Mouse (Mus musculus): ENCODE measurements at regions not wholly inside any gene's neighbourhood (a gene's known extent, or its start where the extent isn't known, plus 50 kb on each side); places are given as distances from the start of the nearest gene placed in this dataset.

GRCm38 (mm10) chr2:9433110-9433940, 447.7 kb upstream of the 4930412O13Rik start:
- peak in 1 of 2 experiments; percentile 5 for DNase-seq (ENCODE audit: low spot score in 2 of 2)
- intact Hi-C loops (cut with DNase I): no loop called here

GRCm38 (mm10) chr2:9435155-9435872, 445.7 kb upstream of the 4930412O13Rik start:
- peak; percentile 2 to 24 for DNase-seq (ENCODE audit: low spot score in 2 of 2)
- intact Hi-C loops (cut with DNase I): no loop called here

- intact Hi-C loops (cut with DNase I): no loop called here
- DNase-seq (ENCODE audit: low spot score in 2 of 2): no peak
These were observed 437.9 kb upstream of the 4930412O13Rik start for GRCm38 (mm10) chr2:9443103-9443502.

GRCm38 (mm10) chr2:9445826-9446225, 435.2 kb upstream of the 4930412O13Rik start:
- intact Hi-C loops (cut with DNase I): no loop called here
- no peak for DNase-seq (ENCODE audit: low spot score in 2 of 2)

- intact Hi-C loops (cut with DNase I): no loop called here
- peak; percentile 11 to 76 for DNase-seq (ENCODE audit: low spot score in 2 of 2)
These were observed 416.6 kb upstream of the 4930412O13Rik start for GRCm38 (mm10) chr2:9464413-9464812.

- peak; percentile 30 to 73 for DNase-seq (ENCODE audit: low spot score in 2 of 2)
- intact Hi-C loops (cut with DNase I): no loop called here
These were observed 416.2 kb upstream of the 4930412O13Rik start for GRCm38 (mm10) chr2:9464818-9465217.

- intact Hi-C loops (cut with DNase I): no loop called here
- DNase-seq (ENCODE audit: low spot score in 2 of 2): no peak
These were observed 413.5 kb upstream of the 4930412O13Rik start for GRCm38 (mm10) chr2:9467573-9467972.

GRCm38 (mm10) chr2:9468651-9469050, 412.4 kb upstream of the 4930412O13Rik start:
- DNase-seq (ENCODE audit: low spot score in 2 of 2): no peak
- intact Hi-C loops (cut with DNase I): no loop called here

GRCm38 (mm10) chr2:9481678-9482345, 399.2 kb upstream of the 4930412O13Rik start:
- no peak for DNase-seq (ENCODE audit: low spot score in 2 of 2)
- intact Hi-C loops (cut with DNase I): no loop called here

- intact Hi-C loops (cut with DNase I): no loop called here
- no peak for DNase-seq (ENCODE audit: low spot score in 2 of 2)
These were observed 393.6 kb upstream of the 4930412O13Rik start for GRCm38 (mm10) chr2:9487381-9487914.

- DNase-seq (ENCODE audit: low spot score in 2 of 2): no peak
- intact Hi-C loops (cut with DNase I): no loop called here
These were observed 387.4 kb upstream of the 4930412O13Rik start for GRCm38 (mm10) chr2:9493606-9494145.

GRCm38 (mm10) chr2:9520045-9520444, 361.0 kb upstream of the 4930412O13Rik start:
- no peak for DNase-seq (ENCODE audit: low spot score in 2 of 2)
- intact Hi-C loops (cut with DNase I): no loop called here

- peak in 1 of 2 experiments; percentile 60 for DNase-seq (ENCODE audit: low spot score in 2 of 2)
- intact Hi-C loops (cut with DNase I): no loop called here
These were observed 355.1 kb upstream of the 4930412O13Rik start for GRCm38 (mm10) chr2:9525910-9526309.

- no peak for DNase-seq (ENCODE audit: low spot score in 2 of 2)
- intact Hi-C loops (cut with DNase I): no loop called here
These were observed 345.9 kb upstream of the 4930412O13Rik start for GRCm38 (mm10) chr2:9535141-9535658.

- DNase-seq (ENCODE audit: low spot score in 2 of 2): no peak
- intact Hi-C loops (cut with DNase I): no loop called here
These were observed 333.1 kb upstream of the 4930412O13Rik start for GRCm38 (mm10) chr2:9547771-9548590.

GRCm38 (mm10) chr2:9553313-9553712, 327.7 kb upstream of the 4930412O13Rik start:
- DNase-seq (ENCODE audit: low spot score in 2 of 2): no peak
- intact Hi-C loops (cut with DNase I): no loop called here

GRCm38 (mm10) chr2:9564487-9565043, 316.5 kb upstream of the 4930412O13Rik start:
- intact Hi-C loops (cut with DNase I): no loop called here
- DNase-seq (ENCODE audit: low spot score in 2 of 2): no peak

GRCm38 (mm10) chr2:9569220-9569619, 311.8 kb upstream of the 4930412O13Rik start:
- no peak for DNase-seq (ENCODE audit: low spot score in 2 of 2)
- intact Hi-C loops (cut with DNase I): no loop called here
